Mouse (Mus musculus) heart, embryonic 12.5 days (tissue): ENCODE data around the gene Cntn5. TPM values are rescaled to one million over a fixed set of nuclear protein-coding genes. Genes with fewer than 3 reads are reported as not detected.

Source experiments
- ATAC-seq: fragments of 200-750 bp; cut with Nextera tagmentation; 2 replicates; pipeline ENCODE4 v1.8.0; 2017; ENCODE audit warnings: moderate TSS enrichment, moderate library complexity; ENCODE audit not compliant: insufficient number of reproducible peaks, low FRiP score
- H3K27ac ChIP-seq: fragments of 300-500 bp; sonication (generic); 2 replicates; pipeline ENCODE4 v1.5.1; 2016; ENCODE audit warnings: mild to moderate bottlenecking, moderate library complexity; ENCODE audit not compliant: poor library complexity, severe bottlenecking
- H3K27me3 ChIP-seq: fragments of 300-500 bp; sonication (generic); replicated peaks from 2 replicates; pipeline ENCODE4 v1.6.1; 2016; ENCODE audit warnings: mild to moderate bottlenecking, moderate library complexity
- H3K36me3 ChIP-seq: fragments of 300-500 bp; sonication (generic); 2 replicates; pipeline ENCODE4 v1.6.1; 2016; ENCODE audit warnings: mild to moderate bottlenecking, moderate library complexity
- H3K4me1 ChIP-seq: fragments of 300-500 bp; sonication (generic); replicated peaks from 2 replicates; pipeline ENCODE4 v1.6.1; 2016; ENCODE audit warnings: mild to moderate bottlenecking
- H3K4me2 ChIP-seq: fragments of 300-500 bp; sonication (generic); 2 replicates; pipeline ENCODE4 v1.6.1; 2016; ENCODE audit warnings: mild to moderate bottlenecking, moderate library complexity
- H3K4me3 ChIP-seq: fragments of 300-500 bp; sonication (generic); 2 replicates; pipeline ENCODE4 v1.5.1; 2016; ENCODE audit warnings: mild to moderate bottlenecking
- H3K9ac ChIP-seq: fragments of 300-500 bp; sonication (generic); 2 replicates; pipeline ENCODE4 v1.6.1; 2016; ENCODE audit warnings: mild to moderate bottlenecking, moderate library complexity
- H3K9me3 ChIP-seq: fragments of 300-500 bp; sonication (generic); replicated peaks from 2 replicates; pipeline ENCODE4 v1.6.1; 2016; ENCODE audit warnings: mild to moderate bottlenecking, moderate library complexity
- WGBS: fragments of 180-500 bp; shearing (Covaris S2); methylation state at CpG from one replicate; pipeline ENCODE4 v1.1.7; 2016; 5-methylcytosine and 5-hydroxymethylcytosine counted together
- polyA plus RNA-seq: library from polyadenylated mRNA; unstranded; fragments of >200 nt; fragmentation: Nextera tagmentation; extraction: Ambion mirVana; gene quantifications from 2 replicates; pipeline ENCODE4 v1.2.1, GENCODE M21; 2016

The Cntn5 gene
- polyA plus RNA-seq, 1 experiment from 2014 or later: not detected

DNA sequence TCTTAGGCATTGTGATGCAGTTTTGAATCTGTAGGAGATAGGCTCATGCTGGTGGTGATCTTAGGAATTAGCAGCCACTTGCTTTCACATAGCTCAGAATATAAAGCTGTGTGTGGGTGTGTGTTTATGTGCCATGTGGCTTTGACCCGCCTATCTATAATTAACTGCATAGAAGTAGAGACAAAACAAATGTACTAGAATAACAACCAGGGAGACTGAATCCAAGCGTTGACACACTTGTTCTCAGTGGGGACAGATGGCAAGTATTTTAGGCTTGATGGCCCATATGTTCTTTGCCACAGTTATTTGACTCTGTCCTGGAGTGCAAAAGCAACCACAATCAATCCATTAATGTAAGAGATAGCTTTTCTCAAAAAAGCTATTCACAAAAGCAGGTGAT is 678.6 kb downstream of the Cntn5 start:
- H3K4me1 ChIP-seq: no peaks in the 10 kb centered on the region
- H3K9ac ChIP-seq: no peak overlapping the region
- H3K36me3 ChIP-seq: no peaks in the 10 kb centered on the region
- ATAC-seq: no peak
- WGBS: 69% methylated on average over 2 of the region's 2 CpGs
- no peaks in the 10 kb centered on the region for H3K9me3 ChIP-seq
- H3K4me3 ChIP-seq: no peak overlapping the region
- no peak overlapping the region for H3K27ac ChIP-seq
- no peaks in the 10 kb centered on the region for H3K27me3 ChIP-seq
- no peak overlapping the region for H3K4me2 ChIP-seq

- no peaks in the 10 kb centered on the region for H3K36me3 ChIP-seq
- no peak overlapping the region for H3K9ac ChIP-seq
- no peak overlapping the region for H3K27ac ChIP-seq
- H3K4me2 ChIP-seq: no peak overlapping the region
- no peak for ATAC-seq
- no peaks in the 10 kb centered on the region for H3K4me1 ChIP-seq
- no peaks in the 10 kb centered on the region for H3K27me3 ChIP-seq
- no peaks in the 10 kb centered on the region for H3K9me3 ChIP-seq
- H3K4me3 ChIP-seq: no peak overlapping the region
These were observed 718.5 kb downstream of the Cntn5 start for GRCm38 (mm10) chr9:10186063-10186462.

DNA sequence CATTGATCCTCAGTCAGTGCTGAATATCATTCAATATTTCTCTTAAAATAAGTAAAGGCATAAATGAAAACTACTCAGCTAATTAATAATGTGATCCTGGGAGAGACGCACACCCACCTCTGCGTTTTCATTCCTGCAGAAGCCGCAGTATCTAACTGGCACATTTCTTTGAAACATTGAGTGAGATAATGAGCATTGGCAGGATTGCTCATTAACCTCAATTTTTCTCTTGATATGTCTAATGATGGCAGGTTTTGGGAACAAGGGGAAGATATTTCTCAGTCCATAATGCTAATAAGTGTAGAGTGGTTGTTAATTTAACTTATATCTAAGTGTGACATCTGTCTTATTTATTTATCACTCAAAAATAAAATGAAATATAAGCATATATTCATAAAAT is 734.0 kb downstream of the Cntn5 start:
- no peak for ATAC-seq
- Histone ChIP-seq H3K27me3 (no peaks in the 10 kb centered on the region), H3K36me3 (no peaks in the 10 kb centered on the region), H3K4me3 (no peak overlapping the region), H3K27ac (no peak overlapping the region), H3K9ac (no peak overlapping the region), H3K4me1 (no peaks in the 10 kb centered on the region), H3K4me2 (no peak overlapping the region), H3K9me3 (no peaks in the 10 kb centered on the region)
- 91% methylated on average over 3 of the region's 3 CpGs for WGBS

DNA sequence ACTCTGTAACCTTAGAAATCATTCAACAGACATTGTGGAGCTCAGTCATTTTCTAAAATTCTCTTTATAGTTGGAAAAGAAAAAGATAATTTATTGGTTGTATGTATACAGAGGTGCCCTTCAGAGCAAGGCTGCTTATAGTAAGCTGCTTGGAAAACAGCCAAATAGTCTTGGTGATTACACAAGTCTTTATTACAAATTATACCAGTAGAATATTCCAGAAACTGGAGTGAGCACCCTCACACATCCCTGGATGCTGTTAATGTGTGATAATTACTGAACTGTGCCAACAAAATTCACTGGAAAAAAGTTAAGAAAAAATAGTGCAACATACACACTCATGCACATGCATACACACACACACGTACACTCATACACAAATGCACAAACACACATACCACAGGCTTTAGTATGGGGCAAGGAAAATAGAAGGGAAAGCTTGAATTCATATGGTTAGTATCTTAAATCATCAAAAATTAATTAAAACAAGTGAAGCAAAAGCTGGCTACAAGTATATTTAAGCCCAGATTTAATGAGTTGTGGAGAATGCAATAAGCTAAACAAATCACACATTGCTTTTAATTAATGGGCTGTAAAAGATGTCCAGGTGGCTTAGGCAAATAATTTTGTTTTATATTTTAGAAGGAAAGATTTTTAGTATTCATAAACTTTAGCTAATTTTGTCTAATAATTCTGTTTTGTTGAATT is 783.1 kb downstream of the Cntn5 start:
- H3K27ac ChIP-seq: no peak overlapping the region
- no peaks in the 10 kb centered on the region for H3K36me3 ChIP-seq
- no peak overlapping the region for H3K4me3 ChIP-seq
- no peaks in the 10 kb centered on the region for H3K4me1 ChIP-seq
- no peaks in the 10 kb centered on the region for H3K27me3 ChIP-seq
- WGBS: 83% methylated on average over 1 of the region's 1 CpGs
- H3K9ac ChIP-seq: no peak overlapping the region
- H3K9me3 ChIP-seq: no peaks in the 10 kb centered on the region
- ATAC-seq: no peak
- no peak overlapping the region for H3K4me2 ChIP-seq

DNA sequence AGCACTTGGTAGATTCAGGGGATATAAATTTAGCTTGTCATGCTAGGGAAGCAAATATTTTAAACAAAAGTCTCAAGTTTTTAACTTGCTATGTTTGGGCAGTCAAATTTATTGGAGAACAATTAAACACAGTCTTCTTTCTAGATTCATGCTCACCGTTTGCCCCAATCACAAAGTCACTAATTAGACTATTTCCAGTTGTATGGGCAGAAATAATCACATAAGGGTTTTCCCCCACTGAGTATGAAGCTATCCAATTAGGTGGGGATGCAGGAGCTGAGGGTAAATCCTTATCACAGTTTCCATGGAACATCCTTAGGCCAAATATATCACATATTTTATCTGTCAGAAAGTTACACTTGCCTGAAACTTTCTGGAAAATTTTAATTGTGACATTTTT is 788.0 kb downstream of the Cntn5 start:
- Histone ChIP-seq H3K36me3 (no peaks in the 10 kb centered on the region), H3K4me1 (no peaks in the 10 kb centered on the region), H3K4me3 (no peak overlapping the region), H3K27me3 (no peaks in the 10 kb centered on the region), H3K4me2 (no peak overlapping the region), H3K9me3 (no peaks in the 10 kb centered on the region), H3K9ac (no peak overlapping the region), H3K27ac (no peak overlapping the region)
- WGBS: 76% methylated on average over 1 of the region's 1 CpGs
- no peak for ATAC-seq

- H3K9ac ChIP-seq: no peak overlapping the region
- H3K36me3 ChIP-seq: no peaks in the 10 kb centered on the region
- H3K9me3 ChIP-seq: no peaks in the 10 kb centered on the region
- no peak overlapping the region for H3K4me2 ChIP-seq
- 82% methylated on average over 1 of the region's 1 CpGs for WGBS
- ATAC-seq: no peak
- no peaks in the 10 kb centered on the region for H3K4me1 ChIP-seq
- no peaks in the 10 kb centered on the region for H3K27me3 ChIP-seq
- H3K27ac ChIP-seq: no peak overlapping the region
- H3K4me3 ChIP-seq: no peak overlapping the region
These were observed 795.4 kb downstream of the Cntn5 start for GRCm38 (mm10) chr9:10109156-10109555.

DNA sequence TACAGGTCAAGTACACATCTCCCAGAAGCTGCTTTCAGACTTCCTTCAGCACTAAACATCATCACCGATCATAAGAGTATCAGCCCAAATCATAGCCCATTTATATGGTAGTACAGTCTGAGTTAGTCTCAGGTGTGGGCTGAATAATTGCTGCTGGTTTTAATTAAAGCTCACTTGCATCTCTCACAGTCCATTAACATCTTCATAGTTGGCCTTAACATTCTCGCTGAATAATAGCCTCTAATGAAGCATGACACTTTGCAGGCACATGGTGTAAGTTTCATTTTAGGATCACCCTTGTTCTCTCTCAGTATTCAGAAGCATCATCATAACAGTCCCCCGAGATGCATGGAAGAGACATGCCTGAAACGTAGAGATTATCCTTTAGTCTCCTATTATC is 796.7 kb downstream of the Cntn5 start:
- Histone ChIP-seq H3K9ac (no peak overlapping the region), H3K27ac (no peak overlapping the region), H3K9me3 (no peaks in the 10 kb centered on the region), H3K4me3 (no peak overlapping the region), H3K36me3 (no peaks in the 10 kb centered on the region), H3K27me3 (no peaks in the 10 kb centered on the region), H3K4me1 (no peaks in the 10 kb centered on the region), H3K4me2 (no peak overlapping the region)
- no peak for ATAC-seq
- 75% methylated on average over 4 of the region's 4 CpGs for WGBS

DNA sequence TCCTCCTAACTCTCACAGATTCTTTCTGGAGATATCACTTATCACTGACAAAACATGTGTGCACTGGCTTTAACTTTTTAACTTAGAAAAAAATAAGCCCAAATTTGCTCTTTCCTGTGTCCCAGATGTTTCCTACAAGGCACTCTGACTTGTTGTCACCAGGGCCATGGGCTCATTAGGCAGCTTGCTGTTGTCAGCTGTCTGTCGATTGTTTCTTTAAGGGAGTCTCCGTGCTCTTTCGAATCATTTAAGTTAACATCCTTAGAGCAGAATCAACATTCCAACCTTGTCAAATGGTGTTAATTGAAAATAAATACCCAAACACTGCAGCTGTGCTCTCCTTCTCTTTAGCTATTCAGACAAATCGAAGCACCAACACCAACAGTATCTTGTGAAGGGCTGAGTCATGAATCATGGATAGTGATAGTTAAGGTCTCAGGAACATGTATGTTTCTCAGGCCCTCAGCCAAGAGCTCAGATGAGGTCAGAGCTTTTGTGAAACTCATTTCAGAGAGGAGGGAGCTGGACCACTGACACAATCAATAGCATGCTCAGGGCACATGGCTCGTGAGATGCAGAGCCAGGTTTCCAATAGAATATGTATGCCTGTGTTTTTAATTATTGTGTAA is 802.6 kb downstream of the Cntn5 start:
- no peaks in the 10 kb centered on the region for H3K9me3 ChIP-seq
- no peak overlapping the region for H3K4me3 ChIP-seq
- no peaks in the 10 kb centered on the region for H3K27me3 ChIP-seq
- H3K4me2 ChIP-seq: no peak overlapping the region
- no peak overlapping the region for H3K9ac ChIP-seq
- no peak overlapping the region for H3K27ac ChIP-seq
- H3K36me3 ChIP-seq: no peaks in the 10 kb centered on the region
- no peak for ATAC-seq
- no peaks in the 10 kb centered on the region for H3K4me1 ChIP-seq
- whole genome bisulfite sequencing: 33% methylated on average over 5 of the region's 5 CpGs

DNA sequence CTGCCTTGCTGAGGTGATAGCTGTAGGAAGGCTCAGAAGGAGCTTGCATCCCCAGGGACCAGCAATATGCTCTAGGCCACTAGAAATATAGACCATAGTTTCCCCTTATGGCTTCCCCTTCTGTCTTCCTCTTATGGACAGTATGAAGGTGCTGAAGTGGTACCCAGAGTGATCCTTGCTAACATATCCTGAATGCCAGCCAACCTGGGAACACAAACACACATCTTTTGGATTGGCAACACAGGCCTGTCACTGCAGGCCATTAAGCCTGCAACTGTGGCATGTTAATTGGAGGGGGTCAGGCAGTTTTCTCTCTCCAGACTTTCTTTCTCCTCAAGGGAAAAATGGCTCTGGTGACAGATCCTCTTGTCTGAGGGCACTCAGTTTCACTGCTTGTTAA is 828.3 kb downstream of the Cntn5 start:
- no peak for ATAC-seq
- H3K4me2 ChIP-seq: no peak overlapping the region
- H3K9me3 ChIP-seq: no peaks in the 10 kb centered on the region
- H3K36me3 ChIP-seq: no peaks in the 10 kb centered on the region
- H3K27ac ChIP-seq: no peak overlapping the region
- H3K4me3 ChIP-seq: no peak overlapping the region
- no peaks in the 10 kb centered on the region for H3K4me1 ChIP-seq
- no peaks in the 10 kb centered on the region for H3K27me3 ChIP-seq
- no peak overlapping the region for H3K9ac ChIP-seq

DNA sequence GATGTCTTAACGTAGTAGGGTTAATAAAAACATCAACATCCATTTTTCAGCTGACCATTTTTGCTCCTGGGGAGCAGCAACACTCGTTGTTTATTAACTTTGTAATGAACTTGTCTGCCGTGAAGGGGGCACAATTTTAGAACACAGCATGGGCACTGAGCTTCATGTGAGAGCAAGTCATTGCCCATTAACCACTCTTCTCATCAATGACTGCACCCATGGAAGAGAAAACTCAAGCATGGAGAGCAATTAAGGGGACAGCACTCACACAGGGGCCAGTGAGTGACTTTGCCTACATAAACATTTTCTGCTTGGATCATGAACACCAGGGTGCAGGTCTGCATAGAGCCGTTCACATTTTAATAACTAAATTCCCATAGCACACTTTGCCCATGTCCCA is 831.2 kb downstream of the Cntn5 start:
- 71% methylated on average over 4 of the region's 4 CpGs for WGBS
- H3K9me3 ChIP-seq: no peaks in the 10 kb centered on the region
- H3K27me3 ChIP-seq: no peaks in the 10 kb centered on the region
- no peak overlapping the region for H3K27ac ChIP-seq
- no peak overlapping the region for H3K4me2 ChIP-seq
- no peak for ATAC-seq
- H3K4me1 ChIP-seq: no peaks in the 10 kb centered on the region
- no peak overlapping the region for H3K9ac ChIP-seq
- H3K4me3 ChIP-seq: no peak overlapping the region
- no peaks in the 10 kb centered on the region for H3K36me3 ChIP-seq

GRCm38 (mm10) chr9:10072860-10073259 is 831.7 kb downstream of the Cntn5 start:
- Histone ChIP-seq H3K9ac (no peak overlapping the region), H3K27me3 (no peaks in the 10 kb centered on the region), H3K27ac (no peak overlapping the region), H3K9me3 (no peaks in the 10 kb centered on the region), H3K4me3 (no peak overlapping the region), H3K4me1 (no peaks in the 10 kb centered on the region), H3K36me3 (no peaks in the 10 kb centered on the region), H3K4me2 (no peak overlapping the region)
- WGBS: 51% methylated on average over 5 of the region's 5 CpGs
- no peak for ATAC-seq

DNA sequence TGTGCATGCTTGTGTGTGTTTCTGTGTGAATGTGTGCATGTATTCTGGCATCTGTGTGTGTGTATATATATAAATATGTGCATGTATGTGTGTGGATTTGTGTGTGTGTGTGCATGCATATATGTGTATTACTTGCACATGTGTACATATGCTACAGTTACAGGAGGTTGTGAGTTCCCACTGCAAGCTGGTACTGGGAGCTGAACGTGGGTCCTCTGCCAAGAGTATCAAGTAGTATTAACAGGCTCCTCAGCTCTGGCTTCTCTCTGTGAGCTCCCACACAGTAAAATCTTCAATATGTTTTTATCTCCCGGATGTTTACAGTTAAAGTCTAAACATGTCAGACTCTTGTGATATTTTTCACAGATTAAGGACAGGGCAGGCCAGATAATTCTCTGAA is 833.3 kb downstream of the Cntn5 start:
- H3K27ac ChIP-seq: no peak overlapping the region
- H3K4me1 ChIP-seq: no peaks in the 10 kb centered on the region
- H3K9ac ChIP-seq: no peak overlapping the region
- no peaks in the 10 kb centered on the region for H3K27me3 ChIP-seq
- no peak overlapping the region for H3K4me2 ChIP-seq
- H3K4me3 ChIP-seq: no peak overlapping the region
- H3K36me3 ChIP-seq: no peaks in the 10 kb centered on the region
- no peaks in the 10 kb centered on the region for H3K9me3 ChIP-seq
- 65% methylated on average over 2 of the region's 2 CpGs for WGBS
- ATAC-seq: no peak
